Mouse (Mus musculus) heart, postnatal 25 days (tissue): ENCODE measurements around the gene Lbh. TPM values are rescaled to one million over a fixed set of nuclear protein-coding genes. Genes with fewer than 3 reads are reported as not detected.

Source experiments
- DNase-seq: peaks from one replicate; pipeline ENCODE4 v3.0.0; 2022; ENCODE audit warnings: low spot score
- intact Hi-C: fragments of 180-260 bp; cut with DNase I; formaldehyde crosslinking; loops from one replicate; pipeline ENCODE4 v1.15.1; 2025
- total RNA-seq, 2 experiments: library from RNA; stranded (reverse); gene quantifications; 2 replicates each; pipeline ENCODE4 v1.2.3; 2021

The Lbh gene
- 100 to 1,000 TPM; 390 to 430 TPM for total RNA-seq

DNA sequence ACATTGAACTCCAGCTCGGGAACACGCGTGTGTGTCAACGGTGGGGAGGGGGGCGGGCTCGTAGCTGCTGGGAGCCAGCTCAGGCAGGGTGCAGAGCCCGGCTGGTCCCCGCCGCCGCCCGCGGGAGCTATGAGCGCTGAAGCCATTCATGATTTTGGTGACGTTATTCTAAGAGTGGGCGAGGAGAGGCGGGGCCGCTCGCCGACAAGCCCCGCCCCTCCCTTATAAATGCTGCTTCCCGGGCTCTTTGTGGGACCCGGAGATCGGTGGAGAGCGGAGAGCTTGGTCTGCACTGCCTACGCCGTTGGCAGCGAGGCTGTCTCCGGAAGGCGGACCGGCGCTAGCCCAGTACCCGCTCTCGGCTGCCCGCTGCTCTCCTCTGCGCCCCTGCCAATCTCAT lies at the start of gene Lbh:
Gene Lbh, plus strand, starts transcription at position 253 of the 400 bp plus-strand sequence.
- intact Hi-C loops: loop anchor here (5.0 kb wide), 3 partner anchors 81 to 149 kb away; partner anchors contain the start of gene Ypel5
- peak; percentile 95 for DNase-seq

DNA sequence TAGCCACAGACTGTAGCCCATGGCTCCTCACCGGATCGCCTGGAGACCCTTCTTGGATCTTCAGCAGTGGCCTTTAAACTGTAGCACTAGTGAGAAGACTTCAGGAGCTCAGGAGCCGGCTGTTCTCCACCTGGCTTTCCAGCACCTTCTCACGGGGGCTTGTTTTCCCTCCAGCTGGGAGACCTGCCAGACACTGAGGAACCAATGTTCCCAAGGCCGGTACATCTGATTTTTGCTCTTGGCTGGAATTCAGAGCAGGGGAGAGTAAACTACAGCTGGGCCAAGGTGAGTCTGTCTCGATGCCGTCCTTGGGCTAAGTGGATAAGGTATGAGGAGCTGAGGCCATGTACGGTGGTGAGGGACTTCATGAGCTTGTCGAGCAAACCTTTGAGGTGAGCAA lies 39.1 kb upstream of the Lbh start:
- intact Hi-C loops: no loop called here
- no peak for DNase-seq

DNA sequence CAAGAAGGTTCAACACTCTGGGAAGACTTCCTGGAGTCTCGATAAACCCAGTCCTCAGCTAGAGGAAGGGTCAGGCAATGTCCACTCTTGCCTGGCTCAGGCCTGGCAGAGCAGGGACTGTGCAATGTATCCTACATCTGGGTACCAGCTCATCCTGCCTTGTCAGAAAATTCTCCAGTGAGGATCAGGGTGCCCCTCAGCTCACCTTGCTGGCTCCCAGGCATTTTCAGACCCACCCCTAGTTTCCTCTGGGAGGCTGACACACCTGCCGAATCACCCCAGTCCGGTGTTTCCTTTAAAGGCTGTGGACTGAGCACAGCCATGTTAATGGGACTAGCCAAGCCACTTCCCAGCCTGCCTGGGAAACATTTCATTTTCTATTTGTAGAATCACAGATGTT lies 37.9 kb upstream of the Lbh start:
- intact Hi-C loops: no loop called here
- DNase-seq: no peak

DNA sequence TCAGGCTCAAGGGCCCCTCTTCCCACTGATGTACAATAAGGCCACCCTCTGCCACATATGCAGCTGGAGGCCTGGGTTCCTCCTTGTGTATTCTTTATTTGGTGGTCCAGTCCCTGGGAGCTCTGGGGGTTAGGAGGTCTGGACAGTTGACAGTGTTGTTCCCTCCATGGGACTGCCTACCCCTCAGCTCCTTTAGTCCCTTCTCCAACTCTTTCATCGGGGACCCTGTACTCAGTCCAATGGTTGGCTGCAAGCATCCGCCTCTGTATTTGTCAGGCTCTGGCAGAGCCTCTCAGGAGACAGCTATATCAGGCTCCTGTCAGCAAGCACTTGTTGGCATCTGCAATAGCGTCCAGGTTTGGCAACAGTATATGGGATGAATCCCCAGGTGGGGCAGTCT lies 37.1 kb upstream of the Lbh start:
- DNase-seq: no peak
- intact Hi-C loops: no loop called here

DNA sequence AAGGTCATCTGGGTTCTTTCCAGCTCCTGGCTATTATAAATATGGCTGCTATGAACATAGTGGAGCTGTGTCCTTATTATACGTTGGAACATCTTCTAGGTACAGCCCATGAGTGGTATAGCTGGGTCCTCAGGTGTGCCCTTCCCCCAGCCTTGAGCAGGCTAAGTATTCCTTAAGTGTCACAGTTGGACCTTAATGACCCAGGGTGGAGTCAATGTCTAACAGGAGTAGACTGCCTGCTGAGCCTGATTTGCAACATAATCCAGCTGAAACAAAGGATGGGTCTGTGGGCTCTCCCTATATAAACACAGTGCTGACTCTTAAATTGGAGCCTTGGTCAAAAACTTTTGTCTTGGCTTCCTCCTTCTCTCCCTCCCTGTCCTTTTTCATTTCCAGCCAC lies 36.3 kb upstream of the Lbh start:
- intact Hi-C loops: no loop called here
- no peak for DNase-seq

DNA sequence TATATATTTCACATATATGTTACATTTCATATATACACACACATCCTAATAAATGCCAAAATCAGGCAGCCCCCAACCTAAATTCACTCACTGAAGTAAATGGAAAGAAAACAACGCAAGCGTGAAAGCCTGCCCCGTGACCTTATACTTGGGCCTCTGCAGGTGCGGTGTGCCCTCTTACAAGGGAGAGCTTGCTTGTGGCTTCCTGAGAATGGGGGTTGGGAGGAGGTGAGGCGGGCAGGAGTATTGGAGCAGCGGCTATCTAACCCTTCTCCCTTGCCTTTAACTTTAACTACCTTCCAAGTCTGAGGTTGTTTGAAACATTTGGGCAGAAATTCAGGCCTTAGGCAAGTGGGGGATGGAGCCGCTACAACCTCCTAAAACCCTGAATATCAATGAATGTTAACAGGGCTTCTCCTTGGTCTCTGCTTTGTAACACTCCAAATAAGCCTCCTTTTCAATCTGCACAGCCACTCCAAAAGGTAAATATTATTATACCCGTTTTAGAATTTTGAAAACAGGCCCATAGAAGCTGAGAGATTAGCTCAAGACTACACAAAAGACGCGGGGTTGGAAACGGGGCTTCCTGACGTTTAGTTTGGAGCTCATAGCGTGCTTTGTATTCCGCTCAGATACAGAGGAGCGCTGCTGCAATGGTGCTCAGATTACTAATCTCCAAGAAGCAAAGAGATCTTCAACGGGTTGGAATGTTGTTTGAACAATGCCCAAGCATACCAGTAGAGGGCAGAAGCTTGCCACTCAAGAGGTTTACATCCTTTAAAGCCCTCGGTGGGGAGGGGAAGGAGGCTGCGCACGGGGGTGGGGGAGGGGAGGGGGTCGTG lies 28.3 kb upstream of the Lbh start:
- DNase-seq: no peak
- intact Hi-C loops: loop anchor here (1.0 to 10.0 kb wide), 3 partner anchors 119 to 855 kb away; no protein-coding TSS in a partner anchor

DNA sequence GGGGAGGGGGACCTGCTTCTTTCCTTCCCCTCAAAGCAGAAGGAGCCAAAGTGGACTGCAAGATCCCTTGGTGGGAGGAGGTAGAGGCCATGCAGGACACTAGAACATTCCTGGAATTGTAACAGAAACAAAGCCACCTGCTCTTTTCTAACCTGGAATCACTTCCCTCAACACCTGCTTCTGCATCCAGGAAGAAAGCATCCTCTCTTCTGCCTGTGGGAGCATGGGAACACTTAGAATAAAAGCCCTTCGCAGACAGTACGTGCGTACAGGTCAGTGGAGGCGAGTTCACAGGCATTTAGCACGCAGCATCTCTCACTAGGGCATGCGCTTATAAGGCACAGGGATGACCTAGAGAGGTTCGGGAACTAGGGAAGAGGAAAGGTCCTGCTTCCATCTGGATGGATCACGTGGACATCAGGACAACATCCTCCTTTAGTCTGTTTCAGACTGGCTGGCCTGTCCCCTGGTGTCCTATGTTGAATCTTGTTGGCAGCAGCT lies 27.7 kb upstream of the Lbh start:
- no peak for DNase-seq
- intact Hi-C loops: loop anchor here (1.0 to 10.0 kb wide), 3 partner anchors 118 to 854 kb away; no protein-coding TSS in a partner anchor

DNA sequence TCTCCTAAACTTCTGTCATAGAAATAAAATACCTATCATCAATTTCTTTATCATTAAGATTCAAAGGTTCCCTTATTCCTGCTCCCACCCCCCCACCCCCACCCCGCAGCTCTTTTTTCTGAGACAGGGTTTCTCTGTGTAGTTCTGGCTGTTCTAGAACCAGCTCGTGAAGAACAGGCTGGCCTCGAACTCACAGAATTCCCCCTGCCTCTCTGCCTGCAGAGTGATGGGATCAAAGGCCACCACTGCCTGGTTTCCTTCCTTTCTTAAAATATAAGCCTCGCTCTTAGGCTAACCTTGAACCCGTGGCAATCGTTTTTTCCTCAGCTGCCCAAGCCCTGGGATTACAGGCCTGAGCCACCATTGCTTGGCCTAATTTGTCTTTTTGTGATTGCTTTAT lies 26.5 kb upstream of the Lbh start:
- no peak for DNase-seq
- intact Hi-C loops: loop anchor here (2.0 to 10.0 kb wide), 2 partner anchors 117 to 853 kb away; no protein-coding TSS in a partner anchor

DNA sequence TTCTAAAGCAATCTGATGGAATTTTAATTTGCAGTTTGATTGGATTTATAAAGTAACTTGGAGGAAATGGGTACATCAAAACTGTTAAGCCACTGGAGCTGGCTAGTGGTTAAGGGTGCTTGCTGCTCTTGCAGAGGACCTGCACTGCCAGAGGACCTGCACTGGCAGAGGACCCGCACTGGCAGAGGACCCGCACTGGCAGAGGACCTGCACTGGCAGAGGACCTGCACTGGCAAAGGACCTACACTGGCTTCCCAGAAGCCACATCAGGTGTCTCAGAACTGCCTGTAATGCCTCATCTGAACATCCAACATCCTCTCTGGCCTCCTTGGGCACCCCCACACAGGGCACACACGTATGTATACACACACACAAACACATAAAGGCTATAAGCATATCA lies 22.6 kb upstream of the Lbh start:
- DNase-seq: no peak
- intact Hi-C loops: loop anchor here (10.0 kb wide), 1 partner anchor 849 kb away; no protein-coding TSS in a partner anchor

DNA sequence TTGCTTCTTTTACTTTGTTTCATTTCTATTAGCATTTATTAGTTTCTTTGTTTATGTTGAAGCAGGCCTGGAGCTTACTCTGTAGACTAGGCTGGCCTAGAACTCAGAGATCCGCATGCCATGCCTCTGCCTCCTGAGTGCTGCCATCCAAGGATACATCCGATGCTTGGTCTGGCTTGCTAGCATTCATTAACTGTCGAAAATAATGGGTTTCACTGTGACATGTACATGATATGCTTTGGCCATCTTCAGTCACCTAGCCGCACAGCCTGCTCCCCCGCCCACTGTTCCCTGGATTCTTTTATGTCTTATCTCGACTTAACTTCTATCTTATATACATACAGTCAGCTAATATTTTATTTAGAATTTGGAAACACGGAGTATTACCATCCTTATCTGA lies 21.0 kb upstream of the Lbh start:
- DNase-seq: no peak
- intact Hi-C loops: loop anchor here (10.0 kb wide), 1 partner anchor 848 kb away; no protein-coding TSS in a partner anchor

DNA sequence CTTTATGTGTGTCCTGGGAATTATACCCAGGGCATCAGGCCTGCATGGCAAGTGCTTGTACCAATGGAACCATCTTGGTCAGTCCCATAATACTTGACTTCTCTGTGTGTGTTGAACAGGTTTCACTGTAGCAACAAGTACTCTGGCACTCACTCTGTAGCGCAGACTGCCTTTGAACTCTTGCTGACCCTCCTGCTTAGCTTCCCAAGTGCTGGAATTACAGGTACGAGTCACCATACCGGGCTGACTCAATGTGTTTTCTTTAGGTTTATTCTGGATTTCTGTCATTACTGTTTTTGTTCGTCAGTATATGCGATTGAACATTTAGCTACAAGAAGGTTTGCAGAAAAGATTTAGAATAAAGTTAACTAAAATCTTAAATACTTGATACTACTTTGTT lies 20.1 kb upstream of the Lbh start:
- no peak for DNase-seq
- intact Hi-C loops: loop anchor here (10.0 kb wide), 1 partner anchor 847 kb away; no protein-coding TSS in a partner anchor

DNA sequence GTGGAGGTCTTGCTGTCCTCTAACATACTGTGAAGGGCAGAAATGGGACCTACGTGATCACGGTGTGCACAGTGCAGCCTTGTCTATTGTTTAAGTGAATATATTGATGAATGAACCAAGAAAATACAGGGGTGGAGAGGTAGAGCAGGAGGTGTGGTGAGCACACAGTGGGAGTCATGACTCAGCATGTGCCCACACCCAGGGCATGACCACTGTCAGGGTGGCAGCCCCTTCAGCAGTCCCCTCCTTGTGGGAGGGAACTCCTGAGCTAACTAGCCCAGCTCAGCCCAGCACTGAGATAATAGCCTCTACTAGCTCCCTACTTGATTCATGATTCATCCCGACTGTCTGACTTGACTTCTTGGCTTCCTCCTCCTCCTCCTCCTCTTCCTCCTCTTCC lies 19.3 kb upstream of the Lbh start:
- intact Hi-C loops: loop anchor here (10.0 kb wide), 1 partner anchor 846 kb away; no protein-coding TSS in a partner anchor

DNA sequence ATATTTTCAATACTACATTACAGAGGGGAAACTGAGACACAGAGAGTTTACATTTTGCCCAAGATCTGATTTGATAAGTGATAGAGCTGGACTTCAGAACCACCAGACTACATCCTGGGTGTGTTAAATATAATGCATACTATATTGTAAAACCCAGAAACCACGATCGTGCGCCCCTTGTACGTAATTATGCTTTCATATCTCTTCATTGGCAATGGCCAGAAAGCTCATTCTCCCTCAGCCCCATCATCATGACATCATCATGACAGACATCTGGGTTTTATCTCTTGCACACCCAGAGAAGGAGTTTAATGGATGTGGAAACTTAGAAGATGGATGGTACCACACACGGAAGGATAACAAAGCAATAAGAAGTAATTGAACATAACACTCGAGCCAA lies 17.1 kb upstream of the Lbh start:
- intact Hi-C loops: no loop called here
- DNase-seq: no peak

More for the DNA sequence above, 19.3 kb upstream of the Lbh start:
- no peak for DNase-seq

DNA sequence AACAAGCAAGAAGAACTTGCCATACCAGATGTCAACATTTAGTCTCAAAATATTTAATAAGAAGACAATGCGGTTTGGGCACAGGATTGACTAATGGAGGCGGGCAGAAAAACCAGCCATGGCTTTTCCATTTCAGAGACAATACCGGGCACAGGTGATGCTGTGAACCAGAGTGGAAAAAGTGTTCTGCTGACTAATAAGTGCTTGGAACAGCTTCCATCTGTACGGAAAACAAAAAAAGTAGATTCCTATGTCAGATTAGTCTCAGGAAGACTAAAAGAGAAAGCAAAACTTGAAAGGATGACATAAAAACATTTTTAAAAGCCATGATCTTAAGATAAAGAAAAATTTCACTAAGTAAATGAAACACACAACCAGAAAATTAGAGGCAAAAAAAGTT lies 16.4 kb upstream of the Lbh start:
- intact Hi-C loops: no loop called here
- no peak for DNase-seq

DNA sequence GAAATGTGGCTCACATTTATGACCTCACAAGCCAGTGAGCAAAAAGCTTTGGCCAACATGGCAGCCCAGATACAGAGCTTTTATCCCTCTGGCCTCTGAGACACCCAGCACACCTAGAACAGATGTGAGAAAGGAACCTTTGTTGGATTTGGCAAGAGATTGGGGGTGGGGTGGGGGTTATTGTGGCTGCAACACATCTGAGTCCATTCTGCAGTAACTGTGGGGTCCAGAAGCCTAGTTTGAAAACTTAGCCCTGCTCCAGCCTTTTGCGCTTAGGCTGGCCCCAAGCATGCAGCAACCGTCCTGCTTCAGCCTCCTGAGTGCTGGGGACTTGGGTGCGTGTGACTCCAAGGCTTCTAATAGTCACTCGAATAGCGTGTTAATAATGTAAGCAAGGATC lies 14.8 kb upstream of the Lbh start:
- no peak for DNase-seq
- intact Hi-C loops: no loop called here

DNA sequence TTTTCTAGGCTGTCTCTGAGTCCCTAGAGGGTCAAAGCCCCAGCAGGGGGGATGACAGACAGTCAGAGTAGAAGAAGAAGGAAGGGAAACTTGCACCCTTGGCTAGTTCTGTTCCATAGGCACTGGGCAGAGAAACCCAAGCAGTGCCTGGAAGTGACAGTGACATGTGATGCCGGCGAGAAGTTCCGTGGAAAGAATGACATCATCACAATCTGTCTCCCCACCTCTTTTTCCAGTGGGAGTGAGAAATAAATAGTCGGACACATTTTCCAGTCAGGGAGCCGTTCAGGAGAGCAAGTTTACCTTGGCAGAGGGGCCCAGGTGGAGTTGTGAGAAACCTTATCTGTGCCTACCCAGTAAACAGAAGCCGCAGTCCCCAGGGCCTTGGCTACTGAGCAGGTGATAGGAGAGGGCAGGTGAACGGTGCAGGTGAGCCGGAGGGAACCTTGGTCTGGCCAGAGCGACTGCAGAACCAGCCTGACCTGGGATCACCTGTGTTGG lies 14.1 kb upstream of the Lbh start:
- no peak for DNase-seq
- intact Hi-C loops: no loop called here

DNA sequence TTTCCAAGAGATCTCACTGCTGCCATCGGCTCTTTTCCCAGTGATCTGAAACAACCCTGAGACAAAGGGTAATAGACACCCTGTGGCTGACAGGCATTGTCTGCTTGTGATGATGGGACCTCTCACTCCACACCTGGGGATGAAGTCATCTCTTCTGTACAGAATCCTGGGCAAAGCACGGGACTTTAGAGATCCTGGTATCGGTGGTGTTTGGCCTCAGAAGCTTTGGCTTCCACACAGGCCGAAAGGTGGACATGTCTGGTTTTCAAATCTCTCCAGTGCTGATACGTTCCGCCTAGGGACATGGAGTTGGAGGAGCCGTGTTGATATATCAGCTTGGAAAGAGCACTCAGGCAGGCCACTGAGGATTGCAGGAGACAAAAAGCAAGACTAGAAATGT lies 13.2 kb upstream of the Lbh start:
- DNase-seq: no peak
- intact Hi-C loops: no loop called here

DNA sequence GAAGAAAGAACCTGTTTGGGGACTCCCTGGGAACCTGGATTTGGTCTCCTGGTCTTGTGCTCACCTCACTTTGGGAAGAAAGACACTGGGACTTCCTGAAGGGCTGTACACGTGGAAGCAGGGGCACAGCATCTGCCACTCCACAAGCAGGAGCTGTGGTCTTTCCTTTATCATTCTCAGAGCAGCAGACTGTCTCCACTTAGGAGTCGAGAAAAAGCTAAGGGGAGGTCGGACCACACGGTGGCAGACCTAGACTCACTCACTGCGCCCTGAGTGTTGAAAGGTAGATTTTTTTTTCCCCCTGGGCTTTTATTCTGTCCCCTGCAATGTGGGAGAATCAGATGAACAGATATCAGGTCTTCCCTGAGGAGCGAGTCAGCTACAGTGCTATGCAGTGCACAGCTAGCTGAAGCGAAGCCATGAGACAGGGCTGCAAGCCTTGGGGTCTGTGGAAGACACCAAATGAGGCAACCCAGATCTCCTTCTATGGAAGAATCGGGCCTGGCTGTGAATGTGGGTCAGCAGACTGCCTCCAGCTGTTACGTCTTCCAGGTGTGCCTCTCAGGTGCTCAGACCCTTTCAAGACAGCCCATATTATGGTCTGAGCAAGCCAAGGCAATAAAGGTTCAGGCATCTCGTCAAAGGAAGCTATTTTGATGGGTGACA lies 11.7 kb upstream of the Lbh start:
- intact Hi-C loops: no loop called here
- DNase-seq: no peak

DNA sequence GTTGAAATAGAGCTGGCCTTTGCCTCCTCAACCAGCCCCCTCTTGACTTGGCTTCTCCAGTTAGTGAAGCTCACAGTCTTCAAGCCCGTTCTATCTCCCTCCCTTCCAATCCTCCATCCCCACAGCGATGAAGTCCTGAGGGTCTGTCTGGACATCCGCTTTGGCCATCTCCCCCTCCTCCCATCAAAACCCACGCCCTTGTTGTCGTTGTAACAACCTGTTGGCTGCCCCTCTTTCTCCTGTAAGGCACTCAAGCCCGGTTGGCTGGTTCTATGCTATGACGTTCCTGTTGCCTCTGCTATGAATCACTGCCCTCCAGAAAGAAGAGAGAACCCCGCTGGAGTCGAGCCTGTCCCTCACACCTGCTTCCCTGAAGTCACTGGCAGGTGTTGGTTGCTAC lies 10.9 kb upstream of the Lbh start:
- intact Hi-C loops: no loop called here
- no peak for DNase-seq

DNA sequence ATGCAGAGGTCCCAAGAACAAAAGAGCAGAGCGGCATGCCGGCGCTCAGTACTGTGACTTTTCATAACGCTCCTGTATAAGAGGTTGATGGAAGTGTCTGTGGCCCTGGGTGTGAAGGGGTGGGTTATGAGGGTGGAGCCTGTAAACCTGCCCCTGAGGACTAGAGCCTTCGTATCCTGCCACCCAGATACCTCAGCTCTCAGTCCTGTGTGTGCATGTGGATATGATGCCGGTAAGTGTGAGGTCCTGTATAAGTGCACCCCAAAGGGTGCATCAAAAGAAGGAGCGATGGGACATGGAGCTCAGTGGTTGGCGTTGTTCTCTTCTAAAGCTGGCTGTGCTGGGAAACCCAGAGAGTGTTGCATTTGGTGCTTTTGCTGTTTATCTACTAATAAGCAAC lies 10.3 kb upstream of the Lbh start:
- intact Hi-C loops: no loop called here
- DNase-seq: no peak

DNA sequence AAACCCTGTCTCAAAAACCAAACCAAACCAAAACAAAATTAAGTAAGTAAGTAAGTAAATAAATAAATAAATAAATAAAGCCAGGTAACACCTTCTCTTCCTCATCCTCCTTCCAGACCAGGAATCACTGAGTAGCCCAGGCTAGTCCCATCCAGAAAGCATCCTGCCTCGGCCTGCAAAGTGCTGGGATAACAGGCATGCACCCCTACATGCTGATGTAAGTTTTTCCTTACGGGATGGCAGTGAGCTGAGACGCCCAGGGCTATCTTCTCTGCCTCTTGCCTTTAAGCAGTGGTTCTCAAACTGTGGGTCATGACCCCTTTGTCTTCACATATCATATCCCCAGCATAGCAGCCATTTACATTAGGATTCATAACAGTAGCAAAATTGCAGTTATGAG lies 9.5 kb upstream of the Lbh start:
- no peak for DNase-seq
- intact Hi-C loops: no loop called here
